Mouse (Mus musculus): ENCODE data around the gene Olfr920.

GRCm38 (mm10) chr9:38718102-38718501 lies 34.0 kb upstream of the Olfr920 start, which contains the start of gene Vwa5a:
- no peak for TF ChIP-seq CTCF (IDR thresholded peaks at IDR 0.05; ENCODE audit: low read depth)
- TF ChIP-seq EP300 (IDR thresholded peaks at IDR 0.05; ENCODE audit: low read depth): peak; percentile 39; the same call in 1 of the 2 replicates

Data from liver, postnatal 0 days (tissue).